Mouse (Mus musculus): Measurements from ENCODE around the gene Eef1akmt3. TPM values are rescaled to one million over a fixed set of nuclear protein-coding genes. Genes with fewer than 3 reads are reported as not detected.

Gene Eef1akmt3
- polyA plus RNA-seq, 1 experiment from 2014 or later, result 0.23 TPM

- 75% methylated on average over 13 of the region's 13 CpGs for WGBS
Measured at GRCm38 (mm10) chr10:126997340-126998113, 43.8 kb downstream of the Eef1akmt3 start.

GRCm38 (mm10) chr10:126993621-126994020 lies 47.7 kb downstream of the Eef1akmt3 start:
- H3K36me3 ChIP-seq, result peaks cover 68% of the 10 kb centered on the region
- no peaks in the 10 kb centered on the region for H3K27me3 ChIP-seq (ENCODE audit: insufficient read depth, poor library complexity, severe bottlenecking)
- no peak overlapping the region for H3K4me3 ChIP-seq
- H3K9me3 ChIP-seq, result no peaks in the 10 kb centered on the region
- H3K4me1 ChIP-seq, result peaks cover 29% of the 10 kb centered on the region
- H3K27ac ChIP-seq, result no peak overlapping the region
- 91% methylated on average over 3 of the region's 3 CpGs for whole genome bisulfite sequencing
- no peak for DNase-seq (ENCODE audit: low spot score)

More at GRCm38 (mm10) chr10:126997340-126998113, 43.8 kb downstream of the Eef1akmt3 start:
- no peaks in the 10 kb centered on the region for H3K9me3 ChIP-seq
- H3K27ac ChIP-seq, result no peak overlapping the region
- no peaks in the 10 kb centered on the region for H3K27me3 ChIP-seq (ENCODE audit: insufficient read depth, poor library complexity, severe bottlenecking)
- DNase-seq (ENCODE audit: low spot score), result no peak
- H3K4me3 ChIP-seq, result no peak overlapping the region
- H3K36me3 ChIP-seq, result peaks cover 73% of the 10 kb centered on the region
- H3K4me1 ChIP-seq, result no peaks in the 10 kb centered on the region; the same call in 1 of the 2 replicates

- H3K9me3 ChIP-seq, result no peaks in the 10 kb centered on the region
- H3K27ac ChIP-seq, result no peak overlapping the region
- WGBS, result 60% methylated on average over 3 of the region's 3 CpGs
- no peak for DNase-seq (ENCODE audit: low spot score)
- peaks cover 53% of the 10 kb centered on the region for H3K36me3 ChIP-seq
- no peak overlapping the region for H3K4me3 ChIP-seq
- H3K27me3 ChIP-seq (ENCODE audit: insufficient read depth, poor library complexity, severe bottlenecking), result no peaks in the 10 kb centered on the region
- peaks cover 48% of the 10 kb centered on the region for H3K4me1 ChIP-seq
Measured at GRCm38 (mm10) chr10:126991676-126992075, 49.6 kb downstream of the Eef1akmt3 start.

GRCm38 (mm10) chr10:126990313-126991056 lies 50.8 kb downstream of the Eef1akmt3 start:
- H3K4me1 ChIP-seq, result peaks cover 60% of the 10 kb centered on the region
- no peak overlapping the region; the same call in 1 of the 2 replicates for H3K27ac ChIP-seq
- H3K4me3 ChIP-seq, result no peak overlapping the region; the same call in 1 of the 2 replicates
- H3K27me3 ChIP-seq (ENCODE audit: insufficient read depth, poor library complexity, severe bottlenecking), result no peaks in the 10 kb centered on the region
- 54% methylated on average over 7 of the region's 7 CpGs for WGBS
- peaks cover 45% of the 10 kb centered on the region for H3K36me3 ChIP-seq
- no peaks in the 10 kb centered on the region for H3K9me3 ChIP-seq
- peak; percentile 94 for DNase-seq (ENCODE audit: low spot score)

- H3K27ac ChIP-seq, result peak overlapping the region; percentile 78
- peak overlapping the region; percentile 28 for H3K4me3 ChIP-seq
- 34% methylated on average over 5 of the region's 5 CpGs for WGBS
- no peaks in the 10 kb centered on the region for H3K9me3 ChIP-seq
- H3K27me3 ChIP-seq (ENCODE audit: insufficient read depth, poor library complexity, severe bottlenecking), result no peaks in the 10 kb centered on the region
- H3K4me1 ChIP-seq, result peaks cover 78% of the 10 kb centered on the region
- DNase-seq (ENCODE audit: low spot score), result no peak
- H3K36me3 ChIP-seq, result peaks cover 30% of the 10 kb centered on the region
Measured at GRCm38 (mm10) chr10:126988513-126989165, 52.7 kb downstream of the Eef1akmt3 start.

- no peaks in the 10 kb centered on the region for H3K9me3 ChIP-seq
- H3K27me3 ChIP-seq (ENCODE audit: insufficient read depth, poor library complexity, severe bottlenecking), result no peaks in the 10 kb centered on the region
- DNase-seq (ENCODE audit: low spot score), result no peak
- H3K4me1 ChIP-seq, result peaks cover 90% of the 10 kb centered on the region
- peak overlapping the region; percentile 28 for H3K4me3 ChIP-seq
- WGBS, result 47% methylated on average over 8 of the region's 8 CpGs
- H3K27ac ChIP-seq, result peak overlapping the region; percentile 78
- H3K36me3 ChIP-seq, result peaks cover 18% of the 10 kb centered on the region
Measured at GRCm38 (mm10) chr10:126987183-126988118, 53.9 kb downstream of the Eef1akmt3 start.

- Histone ChIP-seq H3K27me3 (ENCODE audit: insufficient read depth, poor library complexity, severe bottlenecking) (no peaks in the 10 kb centered on the region), H3K4me3 (peak overlapping the region; percentile 33), H3K4me1 (peaks cover 96% of the 10 kb centered on the region), H3K9me3 (no peaks in the 10 kb centered on the region), H3K27ac (peak overlapping the region; percentile 78), H3K36me3 (peaks cover 9% of the 10 kb centered on the region)
- DNase-seq (ENCODE audit: low spot score), result no peak
- WGBS, result 61% methylated on average over 4 of the region's 4 CpGs
Measured at GRCm38 (mm10) chr10:126986541-126986961, 54.8 kb downstream of the Eef1akmt3 start.

- H3K4me3 ChIP-seq, result no peak overlapping the region
- 88% methylated on average over 9 of the region's 9 CpGs for WGBS
- DNase-seq (ENCODE audit: low spot score), result no peak
- H3K27me3 ChIP-seq (ENCODE audit: insufficient read depth, poor library complexity, severe bottlenecking), result no peaks in the 10 kb centered on the region
- no peaks in the 10 kb centered on the region for H3K9me3 ChIP-seq
- peaks cover 96% of the 10 kb centered on the region for H3K4me1 ChIP-seq
- H3K27ac ChIP-seq, result no peak overlapping the region
- H3K36me3 ChIP-seq, result peaks cover 3% of the 10 kb centered on the region; the same call in 1 of the 2 replicates
Measured at GRCm38 (mm10) chr10:126985579-126985978, 55.7 kb downstream of the Eef1akmt3 start.

- Histone ChIP-seq H3K36me3 (peaks cover 3% of the 10 kb centered on the region; the same call in 1 of the 2 replicates), H3K27ac (peak overlapping the region; percentile 78)
- WGBS, result 83% methylated on average over 4 of the region's 4 CpGs
Measured at GRCm38 (mm10) chr10:126985127-126985526, 56.2 kb downstream of the Eef1akmt3 start.

GRCm38 (mm10) chr10:126984189-126985004 lies 56.9 kb downstream of the Eef1akmt3 start:
- peak overlapping the region; percentile 78 for H3K27ac ChIP-seq
- peaks cover 91% of the 10 kb centered on the region for H3K4me1 ChIP-seq
- no peaks in the 10 kb centered on the region for H3K9me3 ChIP-seq
- DNase-seq (ENCODE audit: low spot score), result no peak
- 38% methylated on average over 5 of the region's 5 CpGs for WGBS
- H3K4me3 ChIP-seq, result peak overlapping the region; percentile 99; the same call in 1 of the 2 replicates
- peaks cover 3% of the 10 kb centered on the region; the same call in 1 of the 2 replicates for H3K36me3 ChIP-seq
- H3K27me3 ChIP-seq (ENCODE audit: insufficient read depth, poor library complexity, severe bottlenecking), result no peaks in the 10 kb centered on the region

More at GRCm38 (mm10) chr10:126985127-126985526, 56.2 kb downstream of the Eef1akmt3 start:
- Histone ChIP-seq H3K27me3 (ENCODE audit: insufficient read depth, poor library complexity, severe bottlenecking) (no peaks in the 10 kb centered on the region), H3K4me3 (no peak overlapping the region; the same call in 1 of the 2 replicates), H3K9me3 (no peaks in the 10 kb centered on the region), H3K4me1 (peaks cover 95% of the 10 kb centered on the region)
- no peak for DNase-seq (ENCODE audit: low spot score)

- Histone ChIP-seq H3K27ac (peak overlapping the region; percentile 78), H3K4me1 (peaks cover 80% of the 10 kb centered on the region), H3K27me3 (ENCODE audit: insufficient read depth, poor library complexity, severe bottlenecking) (no peaks in the 10 kb centered on the region), H3K4me3 (peak overlapping the region; percentile 99), H3K9me3 (no peaks in the 10 kb centered on the region), H3K36me3 (peaks cover 3% of the 10 kb centered on the region; the same call in 1 of the 2 replicates)
- WGBS, result 37% methylated on average over 14 of the region's 14 CpGs
- no peak for DNase-seq (ENCODE audit: low spot score)
Measured at GRCm38 (mm10) chr10:126983193-126983725, 58.1 kb downstream of the Eef1akmt3 start.

Measured in heart, embryonic 10.5 days (tissue).